ENCODE assay signal across 21 mouse cellular contexts in the genomic region with DNA sequence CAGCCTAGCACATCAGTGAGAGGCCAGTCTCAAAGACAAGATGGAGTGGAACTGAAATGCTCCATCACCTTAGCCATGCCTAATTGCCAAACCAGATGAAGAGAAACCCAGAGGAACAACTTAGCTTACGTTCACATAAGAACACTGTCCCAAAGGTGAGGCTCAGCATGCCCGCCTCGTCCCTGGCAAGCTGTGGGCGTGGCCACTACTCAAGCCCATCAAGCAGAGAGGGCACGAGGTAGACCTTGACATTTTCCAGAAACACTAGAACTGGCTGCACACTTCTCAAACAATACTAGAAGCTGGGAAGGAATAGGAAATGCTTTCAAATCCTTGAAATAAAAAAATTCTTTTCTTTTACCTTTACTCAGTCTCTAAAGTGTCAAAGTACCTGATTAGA. TPM values are rescaled to one million over a fixed set of nuclear protein-coding genes. Genes with fewer than 3 reads are reported as not detected.
A peak's percentile ranks its signal among the peaks of the same experiment; 100 is the strongest.
DNase-seq lines count a peak whose midpoint lies in the region; ATAC-seq and TF ChIP-seq lines count a peak whose summit lies in the region.
"Had no signal": no experiment of that assay in that cellular context is flagged by ENCODE, and none has a peak within 500 bp of the region (broad histone marks: within the 10 kb centered on the region; RNA-seq: fewer than 3 reads in every experiment).

No protein-coding gene starts in this region.

- H3K27me3 ChIP-seq in G1E (ENCODE audit: insufficient read depth, low read length) = no peaks in the 10 kb centered on the region
- H3K27me3 ChIP-seq: CH12.LX; hindbrain, embryonic 15.5 days; liver, embryonic 12.5 days; midbrain, embryonic 13.5 days; Patski had no signal

- DNase-seq in kidney, adult 9 months = peak; percentile 22
- DNase-seq in kidney, postnatal 10 days = no peak
- DNase-seq in G1E (ENCODE audit: low spot score) = no peak
- peak; percentile 24 for DNase-seq in MN1 (ENCODE audit: low spot score)
- DNase-seq in adrenal gland, postnatal 25 days = peak; percentile 52
- DNase-seq in cerebellum, postnatal 10 days = no peak
- DNase-seq: cerebellum, adult 18-20 months; cerebellum, postnatal 14 days; heart, postnatal 14 days; layer of hippocampus, postnatal 36 days; left cerebral cortex, postnatal 4 days; liver, postnatal 0 days; lung, postnatal 10 days had no signal

- peak overlapping the region; percentile 16; the same call in 1 of the 2 replicates for H3K4me3 ChIP-seq in G1E (ENCODE audit: low read depth, low read length)
- H3K4me3 ChIP-seq: erythroblast, embryonic 14.5 days; hindbrain, embryonic 10.5 days; hindbrain, embryonic 15.5 days; liver, embryonic 12.5 days; midbrain, embryonic 13.5 days had no signal

- no peaks in the 10 kb centered on the region for H3K9me3 ChIP-seq in G1E (replicated peaks)
- H3K9me3 ChIP-seq: hindbrain, embryonic 10.5 days; hindbrain, embryonic 15.5 days; liver, embryonic 12.5 days; midbrain, embryonic 13.5 days had no signal

- TF ChIP-seq CTCF in G1E (IDR thresholded peaks at IDR 0.05; ENCODE audit: low read depth, low read length) = no peak

- peaks cover 36% of the 10 kb centered on the region for H3K36me3 ChIP-seq in G1E (replicated peaks)
- H3K36me3 ChIP-seq: hindbrain, embryonic 15.5 days; midbrain, embryonic 13.5 days had no signal

- peaks cover 62% of the 10 kb centered on the region for H3K4me1 ChIP-seq in G1E (ENCODE audit: insufficient read depth, low read depth, low read length)

- no peak for ATAC-seq in G1E (ENCODE audit: extremely low read depth, insufficient number of reproducible peaks, low FRiP score, poor library complexity, severe bottlenecking)
- ATAC-seq: forebrain, embryonic 16.5 days; liver, embryonic 12.5 days; liver, postnatal 0 days; midbrain, embryonic 13.5 days; Patski had no signal

RNA-seq across cellular contexts. Expression of gene Uxs1, which starts 5.0 kb away (rescaled TPM):
- total RNA-seq in G1E (2014; fragmentation: Nextera tagmentation) (17.9 and 27.8 TPM in 2 replicates), G1E (2017) (28.5 and 30.5 TPM in 2 replicates)
- polyA plus RNA-seq in G1E (2012) = 13.2 and 13.3 TPM in 2 replicates
- total RNA-seq in adrenal gland, postnatal 25 days (2021) = 45.8 and 56.1 TPM in 2 replicates

Comparison
In these comparisons a context has a peak if more than half of its experiments do, and no peak if none do; other contexts are left out.
1. DNase-seq: peak in kidney, adult 9 months (single experiment), MN1 (single experiment) and adrenal gland, postnatal 25 days (single experiment); none in kidney, postnatal 10 days (single experiment), G1E (single experiment) and cerebellum, postnatal 10 days (0 of 2).